Mouse (Mus musculus) MN1 (cell line): Measurements from ENCODE around the gene Tnip1.
"Not testable (repeated sequence)": the region's sequence is repeated elsewhere in the genome, so short reads cannot be mapped to it uniquely, and the experiment has no call there.

Experiments
- DNase-seq: peaks from one replicate; pipeline ENCODE4 v3.0.0-alpha.2; 2016; ENCODE audit warnings: low spot score

The Tnip1 gene

GRCm38 (mm10) chr11:54909273-54909672 is 53.4 kb downstream of the Tnip1 start:
- DNase-seq = no peak

GRCm38 (mm10) chr11:54907259-54907658 is 55.5 kb downstream of the Tnip1 start:
- no peak for DNase-seq

- no peak for DNase-seq
Observed at GRCm38 (mm10) chr11:54906466-54906865, 56.3 kb downstream of the Tnip1 start.

GRCm38 (mm10) chr11:54905931-54906330 is 56.8 kb downstream of the Tnip1 start:
- no peak for DNase-seq

- no peak for DNase-seq
Observed at GRCm38 (mm10) chr11:54905086-54905485, 57.6 kb downstream of the Tnip1 start.

- DNase-seq = peak; percentile 37
Observed at GRCm38 (mm10) chr11:54903940-54904706, 58.6 kb downstream of the Tnip1 start.

GRCm38 (mm10) chr11:54903339-54903738 is 59.4 kb downstream of the Tnip1 start:
- no peak for DNase-seq

- no peak for DNase-seq
Observed at GRCm38 (mm10) chr11:54902333-54903323, 60.1 kb downstream of the Tnip1 start, which contains the start of gene Gpx3. Gene Gpx3, plus strand, starts transcription at chr11:54902453.

GRCm38 (mm10) chr11:54899657-54900056 is 63.1 kb downstream of the Tnip1 start:
- DNase-seq = no peak

GRCm38 (mm10) chr11:54897470-54897869 is 65.2 kb downstream of the Tnip1 start:
- no peak for DNase-seq

GRCm38 (mm10) chr11:54896646-54897045 is 66.1 kb downstream of the Tnip1 start:
- DNase-seq = not testable (repeated sequence)

- no peak for DNase-seq
Observed at GRCm38 (mm10) chr11:54894589-54894988, 68.1 kb downstream of the Tnip1 start.

- DNase-seq = no peak
Observed at GRCm38 (mm10) chr11:54892091-54892490, 70.6 kb downstream of the Tnip1 start.

GRCm38 (mm10) chr11:54891341-54891740 is 71.4 kb downstream of the Tnip1 start:
- DNase-seq = no peak

- DNase-seq = no peak
Observed at GRCm38 (mm10) chr11:54887927-54888326, 74.8 kb downstream of the Tnip1 start.

GRCm38 (mm10) chr11:54885406-54885805 is 77.3 kb downstream of the Tnip1 start:
- DNase-seq = no peak

- peak; percentile 49 for DNase-seq
Observed at GRCm38 (mm10) chr11:54884937-54885336, 77.8 kb downstream of the Tnip1 start.

GRCm38 (mm10) chr11:54884197-54884828 is 78.4 kb downstream of the Tnip1 start:
- no peak for DNase-seq

GRCm38 (mm10) chr11:54882671-54883070 is 80.0 kb downstream of the Tnip1 start:
- peak; percentile 44 for DNase-seq

- DNase-seq = peak; percentile 60
Observed at GRCm38 (mm10) chr11:54881051-54881474, 81.7 kb downstream of the Tnip1 start.

- DNase-seq = no peak
Observed at GRCm38 (mm10) chr11:54879922-54880321, 82.8 kb downstream of the Tnip1 start.

- DNase-seq = peak; percentile 91
Observed at GRCm38 (mm10) chr11:54879434-54879833, 83.3 kb downstream of the Tnip1 start.
